Mouse (Mus musculus) lung, embryonic 14.5 days (tissue): ENCODE measurements around the gene Tma7. TPM values are rescaled to one million over a fixed set of nuclear protein-coding genes. Genes with fewer than 3 reads are reported as not detected.

ENCODE experiments used
- ATAC-seq: fragments of 200-750 bp; cut with Nextera tagmentation; 2 replicates; pipeline ENCODE4 v1.8.0; 2017; ENCODE audit warnings: mild to moderate bottlenecking, moderate TSS enrichment, moderate library complexity; ENCODE audit not compliant: insufficient read depth
- DNase-seq: peaks from one replicate; pipeline ENCODE4 v3.0.0-alpha.2; 2015
- H3K27ac ChIP-seq: fragments of 300-500 bp; sonication (generic); 2 replicates; pipeline ENCODE4 v1.5.1; 2014; ENCODE audit warnings: low read depth, mild to moderate bottlenecking, moderate library complexity
- H3K27me3 ChIP-seq: fragments of 300-500 bp; sonication (generic); 2 replicates; pipeline ENCODE4 v1.6.1; 2014; ENCODE audit warnings: low read length, control low read depth; ENCODE audit not compliant: insufficient read depth
- H3K36me3 ChIP-seq: fragments of 300-500 bp; sonication (generic); 2 replicates; pipeline ENCODE4 v1.6.1; 2014; ENCODE audit warnings: control low read depth; ENCODE audit not compliant: insufficient read depth
- H3K4me1 ChIP-seq: fragments of 300-500 bp; sonication (generic); 2 replicates; pipeline ENCODE4 v1.6.1; 2014; ENCODE audit warnings: antibody characterized with exemption, control low read depth; ENCODE audit not compliant: insufficient read depth
- H3K4me2 ChIP-seq: fragments of 300-500 bp; sonication (generic); 2 replicates; pipeline ENCODE4 v1.6.1; 2014; ENCODE audit warnings: mild to moderate bottlenecking
- H3K4me3 ChIP-seq: fragments of 300-500 bp; sonication (generic); 2 replicates; pipeline ENCODE4 v1.5.1; 2014; ENCODE audit warnings: low read depth, low read length
- H3K9ac ChIP-seq: fragments of 300-500 bp; sonication (generic); 2 replicates; pipeline ENCODE4 v1.6.1; 2014
- H3K9me3 ChIP-seq: fragments of 300-500 bp; sonication (generic); 2 replicates; pipeline ENCODE4 v1.6.1; 2016; ENCODE audit warnings: low read depth, low read length, control low read depth
- CTCF ChIP-seq: IDR thresholded peaks from 2 replicates; pipeline ENCODE4 v1.5.1; 2016; ENCODE audit warnings: antibody characterized with exemption, low read depth
- WGBS: fragments of 180-500 bp; shearing (Covaris S2); extraction: QIAGEN DNeasy Blood & Tissue Kit; methylation state at CpG from one replicate; pipeline ENCODE4 v1.1.7; 2014; 5-methylcytosine and 5-hydroxymethylcytosine counted together
- polyA plus RNA-seq: library from polyadenylated mRNA; unstranded; fragments of >200 nt; fragmentation: Nextera tagmentation; extraction: Ambion mirVana; gene quantifications from 2 replicates; pipeline ENCODE4 v1.2.1, GENCODE M21; 2014

The Tma7 gene
- polyA plus RNA-seq, 1 experiment from 2014 or later = 599 TPM

- DNase-seq = no peak
- ATAC-seq = no peak
- no peaks in the 10 kb centered on the region for H3K9me3 ChIP-seq
- H3K27me3 ChIP-seq = no peaks in the 10 kb centered on the region
- H3K4me2 ChIP-seq = peak overlapping the region; percentile 66; the same call in 1 of the 2 replicates
- 0 out of 2 replicates have a peak, but pooled peaks cover 4% of the 10 kb centered on the region for H3K4me1 ChIP-seq
- peaks cover 47% of the 10 kb centered on the region for H3K36me3 ChIP-seq
- H3K4me3 ChIP-seq = peak overlapping the region; percentile 33; the same call in 1 of the 2 replicates
- TF ChIP-seq CTCF = no peak
- no peak overlapping the region for H3K27ac ChIP-seq
- H3K9ac ChIP-seq = peak overlapping the region; percentile 62; the same call in 1 of the 2 replicates
- 87% methylated on average over 19 of the region's 19 CpGs for WGBS
Measured at GRCm38 (mm10) chr9:109058006-109058765, 24.2 kb downstream of the Tma7 start.

- WGBS = 96% methylated on average over 5 of the region's 5 CpGs
- no peaks in the 10 kb centered on the region for H3K27me3 ChIP-seq
- no peaks in the 10 kb centered on the region for H3K9me3 ChIP-seq
- H3K9ac ChIP-seq = no peak overlapping the region
- ATAC-seq = no peak
- H3K27ac ChIP-seq = no peak overlapping the region
- DNase-seq = no peak
- no peak overlapping the region for H3K4me3 ChIP-seq
- H3K36me3 ChIP-seq = peaks cover 41% of the 10 kb centered on the region
- no peak for TF ChIP-seq CTCF
- 0 out of 2 replicates have a peak, but pooled peaks cover 4% of the 10 kb centered on the region for H3K4me1 ChIP-seq
- H3K4me2 ChIP-seq = no peak overlapping the region
Measured at GRCm38 (mm10) chr9:109057543-109057942, 24.8 kb downstream of the Tma7 start.

DNA sequence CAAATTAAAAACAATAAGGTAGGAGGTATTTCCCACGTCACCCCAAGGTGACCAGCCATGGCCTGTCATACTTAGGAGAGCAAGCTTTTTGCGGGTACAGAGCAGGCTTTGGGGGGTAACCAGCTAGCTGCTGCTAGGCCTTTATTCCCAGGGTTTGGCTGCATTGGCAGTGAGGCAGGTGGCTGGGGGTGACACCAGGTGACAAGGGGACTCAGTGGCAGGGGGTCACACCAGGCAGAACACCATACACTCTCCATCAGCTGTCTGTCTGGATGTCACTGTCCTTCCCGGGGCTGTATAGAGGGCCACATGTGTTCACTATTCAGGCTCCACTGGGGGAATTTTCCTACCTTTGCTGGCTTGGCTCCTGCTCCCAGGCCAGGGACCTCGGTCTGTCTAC is 25.5 kb downstream of the Tma7 start:
- peaks cover 38% of the 10 kb centered on the region for H3K36me3 ChIP-seq
- TF ChIP-seq CTCF = no peak
- WGBS = 78% methylated on average over 4 of the region's 4 CpGs
- 0 out of 2 replicates have a peak, but pooled peaks cover 4% of the 10 kb centered on the region for H3K4me1 ChIP-seq
- H3K27ac ChIP-seq = no peak overlapping the region
- H3K9me3 ChIP-seq = no peaks in the 10 kb centered on the region
- no peak overlapping the region for H3K4me2 ChIP-seq
- H3K4me3 ChIP-seq = no peak overlapping the region
- H3K9ac ChIP-seq = no peak overlapping the region
- no peaks in the 10 kb centered on the region for H3K27me3 ChIP-seq
- DNase-seq (no peak), ATAC-seq (no peak)

- TF ChIP-seq CTCF = no peak
- no peak for ATAC-seq
- H3K36me3 ChIP-seq = peaks cover 39% of the 10 kb centered on the region
- no peak overlapping the region for H3K9ac ChIP-seq
- DNase-seq = no peak
- no peak overlapping the region for H3K4me2 ChIP-seq
- H3K9me3 ChIP-seq = no peaks in the 10 kb centered on the region
- H3K27ac ChIP-seq = no peak overlapping the region
- H3K4me3 ChIP-seq = no peak overlapping the region
- 0 out of 2 replicates have a peak, but pooled peaks cover 4% of the 10 kb centered on the region for H3K4me1 ChIP-seq
- H3K27me3 ChIP-seq = no peaks in the 10 kb centered on the region
- 89% methylated on average over 17 of the region's 17 CpGs for WGBS
Measured at GRCm38 (mm10) chr9:109056081-109056690, 26.2 kb downstream of the Tma7 start.

DNA sequence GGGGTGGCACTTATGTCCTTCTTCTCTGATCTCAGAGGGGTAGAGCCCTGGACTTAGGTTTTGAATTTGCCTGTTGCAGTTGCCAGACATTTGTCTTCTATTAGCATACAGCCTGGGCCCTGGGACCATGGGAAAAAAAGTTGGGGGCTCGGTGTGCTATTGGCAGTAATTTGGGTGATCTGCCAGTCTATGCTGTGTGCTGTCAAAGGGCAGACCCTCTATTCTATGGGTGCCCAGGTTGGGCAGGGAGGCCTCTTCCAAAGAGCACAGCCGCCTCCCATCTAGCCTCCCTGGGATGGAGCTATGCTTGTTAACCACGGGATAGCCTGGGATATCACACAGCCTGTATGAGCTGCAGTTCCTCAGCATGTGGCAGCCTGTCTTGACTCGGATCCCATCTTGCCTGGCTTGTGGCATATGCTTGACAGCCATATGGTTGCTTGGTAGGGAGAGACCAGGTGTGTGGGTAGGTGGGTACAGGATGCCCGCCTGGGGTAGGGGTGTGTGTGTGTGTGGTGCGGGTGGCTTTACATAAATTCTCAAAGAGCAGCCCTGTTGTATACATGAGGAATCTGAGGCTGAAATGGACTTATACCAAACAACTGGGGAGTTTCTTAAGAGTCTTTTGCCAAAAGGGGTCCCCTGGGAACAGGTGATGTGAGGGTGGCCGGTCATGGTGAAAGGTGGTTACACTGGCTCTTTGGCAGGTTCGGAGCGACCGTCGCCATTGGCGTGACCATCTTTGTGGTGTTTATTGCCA is 26.9 kb downstream of the Tma7 start:
- H3K36me3 ChIP-seq = peaks cover 34% of the 10 kb centered on the region
- peak overlapping the region; percentile 20 for H3K4me3 ChIP-seq
- TF ChIP-seq CTCF = no peak
- H3K27ac ChIP-seq = peak overlapping the region; percentile 76
- 91% methylated on average over 12 of the region's 12 CpGs for WGBS
- no peak for ATAC-seq
- peak overlapping the region; percentile 60 for H3K4me2 ChIP-seq
- no peaks in the 10 kb centered on the region for H3K27me3 ChIP-seq
- 0 out of 2 replicates have a peak, but pooled peaks cover 4% of the 10 kb centered on the region for H3K4me1 ChIP-seq
- peak overlapping the region; percentile 48 for H3K9ac ChIP-seq
- no peak for DNase-seq
- H3K9me3 ChIP-seq = no peaks in the 10 kb centered on the region

DNA sequence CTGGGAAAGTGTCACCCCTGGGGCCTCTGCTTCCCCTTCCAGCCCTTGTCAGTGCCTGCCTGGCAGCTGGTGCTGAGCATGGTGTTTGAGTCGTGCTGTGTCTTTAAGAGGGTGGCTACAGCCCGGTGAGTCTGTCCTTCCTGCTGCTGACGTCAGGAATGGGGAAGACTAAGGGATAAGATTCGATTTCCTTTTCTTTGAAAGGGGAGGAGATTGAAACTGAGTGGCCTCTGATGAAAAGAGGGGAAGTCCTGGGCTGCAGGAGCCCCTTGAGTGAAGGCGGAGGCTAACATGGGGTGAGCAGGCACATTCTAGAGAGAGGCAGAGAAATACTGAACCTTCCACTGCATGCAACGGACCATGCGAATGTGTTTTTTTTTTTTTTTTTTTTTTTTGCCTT is 27.7 kb downstream of the Tma7 start:
- peaks cover 28% of the 10 kb centered on the region for H3K36me3 ChIP-seq
- ATAC-seq = peak; percentile 82
- 3% methylated on average over 7 of the region's 7 CpGs for WGBS

More for the DNA sequence above, 27.7 kb downstream of the Tma7 start:
- no peak for TF ChIP-seq CTCF
- peak; percentile 87 for DNase-seq
- peak overlapping the region; percentile 76 for H3K27ac ChIP-seq
- 0 out of 2 replicates have a peak, but pooled peaks cover 4% of the 10 kb centered on the region for H3K4me1 ChIP-seq
- no peaks in the 10 kb centered on the region for H3K27me3 ChIP-seq
- peak overlapping the region; percentile 60 for H3K4me2 ChIP-seq
- H3K9me3 ChIP-seq = no peaks in the 10 kb centered on the region
- peak overlapping the region; percentile 20 for H3K4me3 ChIP-seq
- H3K9ac ChIP-seq = peak overlapping the region; percentile 48
